Mouse (Mus musculus): ENCODE results near the gene Tbxa2r. TPM values are rescaled to one million over a fixed set of nuclear protein-coding genes. Genes with fewer than 3 reads are reported as not detected.

Gene Tbxa2r
- total and polyA plus RNA-seq, 2 experiments from 2014 or later = 2.6 to 4.3 TPM

DNA sequence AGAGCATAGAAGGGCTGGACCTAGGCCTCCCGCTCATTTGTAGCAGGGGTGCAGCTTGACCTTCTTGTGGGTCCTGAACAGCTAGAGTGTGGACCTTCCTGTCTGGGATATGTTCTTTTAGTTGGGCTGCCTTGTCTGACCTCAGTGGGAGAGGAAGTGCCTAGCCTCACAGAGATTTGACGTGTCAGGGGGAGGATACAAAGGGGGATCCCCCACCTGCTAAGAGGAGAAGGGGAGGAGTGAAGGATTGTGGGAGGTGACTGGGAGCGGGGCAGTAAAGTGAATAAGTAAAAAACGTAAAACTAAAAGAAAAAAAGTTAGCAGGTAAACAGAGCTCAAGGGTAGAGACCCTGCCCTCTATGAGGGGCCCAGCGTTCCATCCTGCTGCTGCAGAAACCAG is 19.0 kb upstream of the Tbxa2r start:
- 86% methylated on average over 5 of the region's 5 CpGs for WGBS
- Histone ChIP-seq H3K36me3 (ENCODE audit: insufficient read depth, low read length) (peaks cover 79% of the 10 kb centered on the region), H3K4me2 (ENCODE audit: low read depth, low read length) (no peak overlapping the region), H3K27ac (no peak overlapping the region), H3K4me1 (ENCODE audit: insufficient read depth, low read length) (no peaks in the 10 kb centered on the region), H3K9ac (replicated peaks; ENCODE audit: low read length) (no peak overlapping the region), H3K27me3 (ENCODE audit: insufficient read depth, low read length) (no peaks in the 10 kb centered on the region), H3K9me3 (ENCODE audit: low read length) (no peaks in the 10 kb centered on the region), H3K4me3 (ENCODE audit: low read length) (no peak overlapping the region)
- TF ChIP-seq CTCF (IDR thresholded peaks at IDR 0.05; ENCODE audit: low read depth) = no peak
- ATAC-seq (no peak), DNase-seq (ENCODE audit: low spot score) (no peak)

DNA sequence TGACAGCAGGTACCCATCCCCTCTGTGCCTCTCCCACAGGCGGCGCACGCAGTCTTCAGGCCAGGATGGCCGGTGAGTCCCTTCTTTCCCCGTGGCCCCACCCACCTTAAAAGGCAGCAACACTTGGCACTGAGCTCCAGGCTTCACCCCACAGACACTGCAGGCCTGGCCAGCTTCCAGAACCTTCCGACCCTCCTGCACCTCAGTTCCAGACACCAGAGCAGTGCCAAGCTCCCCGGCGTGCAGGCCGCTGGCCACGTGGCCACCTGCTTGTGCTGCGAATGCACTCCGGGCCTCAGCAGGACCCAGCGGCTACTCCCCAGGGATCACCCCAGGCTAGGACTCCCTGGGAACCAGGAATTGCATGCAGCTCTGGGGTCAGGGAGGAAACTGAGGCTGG is 14.9 kb upstream of the Tbxa2r start:
- Histone ChIP-seq H3K27ac (no peak overlapping the region), H3K27me3 (ENCODE audit: insufficient read depth, low read length) (no peaks in the 10 kb centered on the region), H3K36me3 (ENCODE audit: insufficient read depth, low read length) (peaks cover 79% of the 10 kb centered on the region), H3K9ac (replicated peaks; ENCODE audit: low read length) (no peak overlapping the region), H3K4me2 (ENCODE audit: low read depth, low read length) (no peak overlapping the region), H3K4me1 (ENCODE audit: insufficient read depth, low read length) (no peaks in the 10 kb centered on the region), H3K4me3 (ENCODE audit: low read length) (no peak overlapping the region), H3K9me3 (ENCODE audit: low read length) (no peaks in the 10 kb centered on the region)
- DNase-seq (ENCODE audit: low spot score) (no peak), ATAC-seq (no peak)
- TF ChIP-seq CTCF (IDR thresholded peaks at IDR 0.05; ENCODE audit: low read depth) = no peak
- WGBS = 85% methylated on average over 13 of the region's 13 CpGs

- Histone ChIP-seq H3K27me3 (ENCODE audit: insufficient read depth, low read length) (no peaks in the 10 kb centered on the region), H3K4me1 (ENCODE audit: insufficient read depth, low read length) (no peaks in the 10 kb centered on the region), H3K4me2 (ENCODE audit: low read depth, low read length) (no peak overlapping the region), H3K9ac (replicated peaks; ENCODE audit: low read length) (no peak overlapping the region), H3K36me3 (ENCODE audit: insufficient read depth, low read length) (peaks cover 74% of the 10 kb centered on the region), H3K9me3 (ENCODE audit: low read length) (no peaks in the 10 kb centered on the region), H3K4me3 (ENCODE audit: low read length) (no peak overlapping the region), H3K27ac (no peak overlapping the region)
- DNase-seq (ENCODE audit: low spot score) (no peak), ATAC-seq (no peak)
- TF ChIP-seq CTCF (IDR thresholded peaks at IDR 0.05; ENCODE audit: low read depth) = no peak
- WGBS = 77% methylated on average over 7 of the region's 7 CpGs
Observed at GRCm38 (mm10) chr10:81314201-81314600, 14.3 kb upstream of the Tbxa2r start.

DNA sequence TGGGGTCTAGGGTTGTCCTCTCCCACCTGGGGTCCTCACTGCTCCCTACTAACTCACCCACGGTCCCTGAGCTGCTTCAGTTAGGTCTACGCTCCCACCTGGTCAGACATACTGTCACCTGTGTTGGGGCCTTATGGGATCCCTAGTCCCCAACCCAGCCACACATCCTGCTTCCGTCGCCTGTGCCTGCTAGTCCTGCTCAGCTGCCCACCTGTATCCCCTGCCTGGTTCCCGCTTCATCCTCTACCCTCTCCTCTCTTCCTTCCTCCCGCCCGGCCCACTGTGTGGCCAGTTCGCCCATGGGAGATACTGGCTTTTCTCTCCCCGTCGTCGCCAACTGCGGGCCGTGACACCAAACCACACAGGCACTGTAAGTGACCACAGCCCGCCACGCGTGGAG is 12.9 kb upstream of the Tbxa2r start:
- DNase-seq (ENCODE audit: low spot score) (no peak), ATAC-seq (no peak)
- no peak overlapping the region for H3K27ac ChIP-seq
- H3K27me3 ChIP-seq (ENCODE audit: insufficient read depth, low read length) = no peaks in the 10 kb centered on the region
- H3K9ac ChIP-seq (replicated peaks; ENCODE audit: low read length) = no peak overlapping the region
- 90% methylated on average over 16 of the region's 16 CpGs for WGBS
- H3K9me3 ChIP-seq (ENCODE audit: low read length) = no peaks in the 10 kb centered on the region
- peaks cover 5% of the 10 kb centered on the region; the same call in 1 of the 2 replicates for H3K4me1 ChIP-seq (ENCODE audit: insufficient read depth, low read length)
- H3K4me3 ChIP-seq (ENCODE audit: low read length) = no peak overlapping the region
- no peak for TF ChIP-seq CTCF (IDR thresholded peaks at IDR 0.05; ENCODE audit: low read depth)
- peaks cover 62% of the 10 kb centered on the region for H3K36me3 ChIP-seq (ENCODE audit: insufficient read depth, low read length)
- H3K4me2 ChIP-seq (ENCODE audit: low read depth, low read length) = no peak overlapping the region

GRCm38 (mm10) chr10:81316338-81317060 is 12.0 kb upstream of the Tbxa2r start:
- Histone ChIP-seq H3K36me3 (ENCODE audit: insufficient read depth, low read length) (peaks cover 53% of the 10 kb centered on the region), H3K27ac (no peak overlapping the region), H3K9me3 (ENCODE audit: low read length) (no peaks in the 10 kb centered on the region), H3K4me2 (ENCODE audit: low read depth, low read length) (no peak overlapping the region), H3K4me3 (ENCODE audit: low read length) (no peak overlapping the region), H3K4me1 (ENCODE audit: insufficient read depth, low read length) (peaks cover 5% of the 10 kb centered on the region; the same call in 1 of the 2 replicates), H3K9ac (replicated peaks; ENCODE audit: low read length) (no peak overlapping the region), H3K27me3 (ENCODE audit: insufficient read depth, low read length) (no peaks in the 10 kb centered on the region)
- ATAC-seq = no peak
- WGBS = 44% methylated on average over 15 of the region's 16 CpGs
- peak; percentile 50 for DNase-seq (ENCODE audit: low spot score)
- peak; percentile 63 for TF ChIP-seq CTCF (IDR thresholded peaks at IDR 0.05; ENCODE audit: low read depth)

DNA sequence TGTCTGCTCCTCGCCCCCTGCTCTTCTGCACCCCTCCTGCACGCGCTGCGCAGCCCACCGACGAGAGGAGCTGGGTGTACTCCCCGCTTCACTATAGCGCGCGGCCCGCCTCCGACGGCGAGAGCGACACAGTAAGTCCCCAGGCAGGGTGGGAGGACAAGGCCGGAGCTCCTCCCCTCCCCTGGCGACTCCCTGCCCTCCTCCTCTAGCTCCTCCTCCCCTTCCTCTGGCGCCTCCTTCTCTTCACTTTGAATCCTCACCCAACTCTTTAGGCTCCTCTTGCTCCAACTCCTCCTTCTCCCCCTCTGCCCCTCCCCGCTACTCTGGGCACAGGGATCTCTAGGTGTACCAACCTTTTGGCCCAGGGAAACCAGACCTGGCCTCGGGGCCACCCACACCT is 11.3 kb upstream of the Tbxa2r start:
- Histone ChIP-seq H3K9ac (replicated peaks; ENCODE audit: low read length) (no peak overlapping the region), H3K27ac (no peak overlapping the region), H3K36me3 (ENCODE audit: insufficient read depth, low read length) (peaks cover 45% of the 10 kb centered on the region), H3K9me3 (ENCODE audit: low read length) (no peaks in the 10 kb centered on the region), H3K27me3 (ENCODE audit: insufficient read depth, low read length) (no peaks in the 10 kb centered on the region), H3K4me3 (ENCODE audit: low read length) (no peak overlapping the region), H3K4me1 (ENCODE audit: insufficient read depth, low read length) (peaks cover 11% of the 10 kb centered on the region; the same call in 1 of the 2 replicates), H3K4me2 (ENCODE audit: low read depth, low read length) (no peak overlapping the region)
- DNase-seq (ENCODE audit: low spot score) (no peak), ATAC-seq (no peak)
- 23% methylated on average over 19 of the region's 20 CpGs for WGBS
- TF ChIP-seq CTCF (IDR thresholded peaks at IDR 0.05; ENCODE audit: low read depth) = no peak

GRCm38 (mm10) chr10:81318589-81319329 is 9.8 kb upstream of the Tbxa2r start:
- H3K4me3 ChIP-seq (ENCODE audit: low read length) = no peak overlapping the region
- no peak overlapping the region for H3K9ac ChIP-seq (replicated peaks; ENCODE audit: low read length)
- peaks cover 46% of the 10 kb centered on the region for H3K36me3 ChIP-seq (ENCODE audit: insufficient read depth, low read length)
- H3K4me1 ChIP-seq (ENCODE audit: insufficient read depth, low read length) = peaks cover 11% of the 10 kb centered on the region; the same call in 1 of the 2 replicates
- 86% methylated on average over 13 of the region's 13 CpGs for WGBS
- ATAC-seq (no peak), DNase-seq (ENCODE audit: low spot score) (no peak)
- H3K27ac ChIP-seq = no peak overlapping the region
- no peaks in the 10 kb centered on the region for H3K27me3 ChIP-seq (ENCODE audit: insufficient read depth, low read length)
- peak overlapping the region; percentile 85 for H3K4me2 ChIP-seq (ENCODE audit: low read depth, low read length)
- TF ChIP-seq CTCF (IDR thresholded peaks at IDR 0.05; ENCODE audit: low read depth) = no peak
- H3K9me3 ChIP-seq (ENCODE audit: low read length) = no peaks in the 10 kb centered on the region
